Mouse (Mus musculus) adrenal gland, postnatal 25 days (tissue): ENCODE measurements around the gene Dcaf12. TPM values are rescaled to one million over a fixed set of nuclear protein-coding genes. Genes with fewer than 3 reads are reported as not detected.

Source experiments
- total RNA-seq: library from RNA; stranded (reverse); gene quantifications from 2 replicates; pipeline ENCODE4 v1.2.3, GENCODE M21; 2021

The Dcaf12 gene
- total RNA-seq, 1 experiment from 2014 or later: 63.0 TPM

Other genes starting within 250 kb of the Dcaf12 start
- gene Aqp3, start 216.7 kb downstream of the Dcaf12 start, total RNA-seq: not detected in 2 replicates
- gene Nol6, start 190.4 kb downstream of the Dcaf12 start, total RNA-seq: 56.1 and 57.0 TPM in 2 replicates
- 105 and 106 TPM in 2 replicates for gene Ube2r2, start 179.1 kb downstream of the Dcaf12 start, total RNA-seq
- 46.3 and 51.4 TPM in 2 replicates for gene Ubap2, start 39.7 kb downstream of the Dcaf12 start, total RNA-seq
- 47.9 and 59.1 TPM in 2 replicates for gene Ubap1, start 34.1 kb upstream of the Dcaf12 start, total RNA-seq
- gene Kif24, start 150.0 kb upstream of the Dcaf12 start, total RNA-seq: 2.7 TPM in 2 replicates
- 27.3 and 38.0 TPM in 2 replicates for gene Nudt2, start 150.3 kb upstream of the Dcaf12 start, total RNA-seq
- gene AI464131, start 188.2 kb upstream of the Dcaf12 start, total RNA-seq: 15.4 and 17.4 TPM in 2 replicates
- 0.82 TPM in 1 of 2 replicates, not detected in the other for gene 1110017D15Rik, start 202.4 kb upstream of the Dcaf12 start, total RNA-seq